10 mouse cellular contexts compared by ENCODE assay signal in the genomic region with DNA sequence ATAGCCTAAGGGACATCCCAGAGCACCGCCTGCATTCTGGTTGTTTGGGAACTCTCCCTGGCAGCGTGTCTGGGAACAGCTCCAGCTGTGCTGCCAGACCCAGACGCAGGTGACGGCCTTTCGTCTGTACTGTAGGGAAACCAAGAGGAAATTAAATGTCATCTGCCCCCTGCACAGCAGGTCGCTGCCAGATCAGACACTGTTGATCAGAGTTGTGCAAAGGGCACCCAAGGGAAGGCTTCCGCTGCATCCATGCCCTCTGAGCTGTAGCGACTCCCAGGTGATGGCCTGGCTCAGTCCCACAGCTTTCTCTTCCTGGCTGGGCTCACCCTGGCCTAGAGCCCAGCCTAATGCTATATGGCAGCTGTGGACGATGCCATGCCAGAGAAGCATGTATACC. TPM values are rescaled to one million over a fixed set of nuclear protein-coding genes. Genes with fewer than 3 reads are reported as not detected.
DNase-seq lines count a peak whose midpoint lies in the region; ATAC-seq lines count a peak whose summit lies in the region.
"Had no signal": no experiment of that assay in that cellular context is flagged by ENCODE, and none has a peak within 500 bp of the region (broad histone marks: within the 10 kb centered on the region; RNA-seq: fewer than 3 reads in every experiment).

No protein-coding gene starts in this region.

- ATAC-seq in heart, embryonic 11.5 days (replicated peaks; ENCODE audit: insufficient number of reproducible peaks, low FRiP score, low TSS enrichment): no peak

- H3K4me2 ChIP-seq in heart, embryonic 11.5 days: no peak overlapping the region
- H3K4me2 ChIP-seq: heart, embryonic 15.5 days had no signal

- peaks cover 45% of the 10 kb centered on the region for H3K4me1 ChIP-seq in heart, embryonic 11.5 days (ENCODE audit: control insufficient read depth, insufficient read depth, low read length)

- peaks cover 2% of the 10 kb centered on the region; the same call in 1 of the 2 replicates for H3K36me3 ChIP-seq in heart, embryonic 11.5 days (ENCODE audit: control insufficient read depth, insufficient read depth, low read length)

- no peak overlapping the region for H3K9ac ChIP-seq in heart, embryonic 11.5 days (ENCODE audit: low read depth, low read length)
- H3K9ac ChIP-seq: heart, embryonic 15.5 days had no signal

- DNase-seq in heart, adult 18-20 months: peak; percentile 31 to 35
- peak; percentile 32 for DNase-seq in urinary bladder, postnatal 14 days (ENCODE audit: low spot score)
- no peak for DNase-seq in urinary bladder, postnatal 25 days (ENCODE audit: low spot score)
- DNase-seq in fibroblast of lung, adult 2 months (ENCODE audit: low read depth): peak; percentile 12
- DNase-seq in skeletal muscle tissue, adult 2 months (ENCODE audit: low read depth, low spot score): peak; percentile 25
- no peak for DNase-seq in Muller cell, postnatal 12 days (ENCODE audit: inconsistent ontology term)
- no peak for DNase-seq in thymus, postnatal 0 days (ENCODE audit: low spot score)

- WGBS in heart, embryonic 11.5 days (ENCODE audit: insufficient replicate concordance): 73% methylated on average over 9 of the region's 9 CpGs

- no peak overlapping the region for H3K4me3 ChIP-seq in heart, embryonic 11.5 days (ENCODE audit: low read depth, low read length)
- H3K4me3 ChIP-seq: heart, embryonic 15.5 days had no signal

- H3K9me3 ChIP-seq in heart, embryonic 11.5 days (replicated peaks; ENCODE audit: control insufficient read depth, low read length): no peaks in the 10 kb centered on the region
- H3K9me3 ChIP-seq: G1E; heart, embryonic 15.5 days had no signal

- no peaks in the 10 kb centered on the region for H3K27me3 ChIP-seq in heart, embryonic 11.5 days (ENCODE audit: control insufficient read depth, insufficient read depth, low read length)
- H3K27me3 ChIP-seq: heart, embryonic 15.5 days had no signal

- H3K27ac ChIP-seq in heart, embryonic 11.5 days (ENCODE audit: low read depth, low read length): no peak overlapping the region

RNA-seq across cellular contexts. Expression of a gene that starts 58.1 kb away (rescaled TPM):
- 10 to 100 TPM; 76.4 to 90.5 TPM for total RNA-seq in heart, adult 18-20 months (2021)
- 98.9 and 102 TPM in 2 replicates for polyA plus RNA-seq in heart, embryonic 11.5 days (2014; fragmentation: Nextera tagmentation; extraction: Ambion mirVana)
- polyA plus RNA-seq in thymus, postnatal 0 days (2015; fragmentation: Nextera tagmentation; extraction: Ambion mirVana): 79.4 and 79.9 TPM in 2 replicates

Comparison
In these comparisons a context has a peak if more than half of its experiments do, and no peak if none do; other contexts are left out.
1. DNase-seq: peak in heart, adult 18-20 months (2 of 2), urinary bladder, postnatal 14 days (single experiment), fibroblast of lung, adult 2 months (single experiment) and skeletal muscle tissue, adult 2 months (single experiment); none in urinary bladder, postnatal 25 days (single experiment), Muller cell, postnatal 12 days (single experiment) and thymus, postnatal 0 days (single experiment).